In the genomic region with DNA sequence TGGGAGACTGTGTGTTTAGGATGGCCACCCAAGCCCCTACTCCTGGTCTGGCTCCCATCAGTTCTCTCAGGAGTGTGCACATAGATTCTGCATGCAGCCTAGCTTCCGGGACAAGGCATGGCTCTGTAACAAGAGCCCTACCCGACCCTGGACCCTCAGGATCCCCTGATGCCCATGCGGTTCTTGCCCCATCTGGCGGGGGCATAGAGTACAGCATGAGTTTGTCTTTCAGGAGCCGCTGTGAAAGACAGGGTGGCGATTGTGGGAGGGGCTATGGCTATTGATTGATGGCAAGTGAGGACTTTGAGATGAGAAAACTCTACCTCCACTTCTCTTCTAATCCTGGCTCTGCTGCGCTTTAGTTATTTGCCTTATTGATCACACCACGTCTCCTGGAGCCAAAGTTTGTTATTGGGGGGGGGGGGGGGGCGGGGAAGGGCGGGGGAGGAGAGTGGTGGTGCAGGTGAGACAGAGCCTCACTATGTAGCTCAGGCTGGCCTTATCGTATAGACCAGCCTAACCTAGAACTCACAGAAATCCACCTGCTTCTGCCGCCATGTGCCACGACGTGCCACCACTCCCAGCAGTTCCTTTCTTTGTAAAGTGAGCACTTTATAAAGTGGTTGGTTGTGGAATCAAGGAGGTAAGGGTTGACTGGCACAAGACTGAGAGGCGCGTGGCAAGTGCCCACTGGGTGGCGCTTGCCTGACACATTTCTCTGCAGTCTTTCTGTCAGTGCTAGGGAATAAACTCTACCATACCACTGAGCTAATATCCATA, we compare ENCODE assay signal across 7 mouse cellular contexts. TPM values are rescaled to one million over a fixed set of nuclear protein-coding genes. Genes with fewer than 3 reads are reported as not detected.
DNase-seq lines count a peak whose midpoint lies in the region; ATAC-seq lines count a peak whose summit lies in the region.

No protein-coding gene starts in this region.

- H3K27me3 ChIP-seq in intestine, embryonic 16.5 days (replicated peaks; ENCODE audit: control insufficient read depth, insufficient read depth, low read length) = no peaks in the 10 kb centered on the region

- 8% methylated on average over 17 of the region's 17 CpGs for WGBS in intestine, embryonic 16.5 days

- intact Hi-C loops in left cerebral cortex, postnatal 10 days (cut with DNase I) = loop anchor here (2.0 to 10.0 kb wide), 2 partner anchors 134 to 810 kb away; a partner anchor contains a TSS

- no peaks in the 10 kb centered on the region for H3K9me3 ChIP-seq in intestine, embryonic 16.5 days (ENCODE audit: control insufficient read depth, low read length)

- H3K27ac ChIP-seq in intestine, embryonic 16.5 days (ENCODE audit: low read length) = no peak overlapping the region

- H3K4me3 ChIP-seq in intestine, embryonic 16.5 days (ENCODE audit: low read length) = no peak overlapping the region

- no peaks in the 10 kb centered on the region for H3K4me1 ChIP-seq in intestine, embryonic 16.5 days (ENCODE audit: control insufficient read depth, insufficient read depth, low read length)

- no peak overlapping the region for H3K9ac ChIP-seq in intestine, embryonic 16.5 days (ENCODE audit: low read depth, low read length)

- DNase-seq in ZHBTc4 (ENCODE audit: low read depth, low spot score) = peak; percentile 96
- peak; percentile 62 for DNase-seq in cerebellum, adult 9-11 months
- peak; percentile 38 to 43 for DNase-seq in frontal cortex, postnatal 25 days (ENCODE audit: low spot score in 2 of 2)
- DNase-seq in left cerebral cortex, postnatal 10 days (ENCODE audit: extremely low spot score in 1 of 2, low spot score in 2 of 2) = peak; percentile 36 to 63
- peak; percentile 63 for DNase-seq in right cerebral cortex, postnatal 4 days

- H3K4me2 ChIP-seq in intestine, embryonic 16.5 days (ENCODE audit: low read depth, low read length) = peak overlapping the region; percentile 30; the same call in 1 of the 2 replicates

- 0 out of 2 replicates have a peak, but pooled peaks cover 2% of the 10 kb centered on the region for H3K36me3 ChIP-seq in intestine, embryonic 16.5 days (ENCODE audit: control insufficient read depth, insufficient read depth, low read length)

- peak; percentile 83 for ATAC-seq in intestine, embryonic 16.5 days
- peak; percentile 90 for ATAC-seq in megakaryocyte progenitor cell, adult 5-6 weeks (replicated peaks; ENCODE audit: poor library complexity)

RNA-seq across cellular contexts. Expression of a gene that starts 14.5 kb away (rescaled TPM):
- 220 and 233 TPM in 2 replicates for polyA plus RNA-seq in intestine, embryonic 16.5 days (2015; fragmentation: Nextera tagmentation; extraction: Ambion mirVana)
- 10 to 100 TPM; 81.9 to 83.8 TPM for total RNA-seq in left cerebral cortex, postnatal 10 days (2021)
- 100 and 109 TPM in 2 replicates for total RNA-seq in megakaryocyte progenitor cell, adult 5-6 weeks (2015)
- 41.2 and 49.0 TPM in 2 replicates for total RNA-seq in megakaryocyte progenitor cell, adult 5-6 weeks (2017)

RNA-seq across cellular contexts. Expression of a gene that starts 41.3 kb away (rescaled TPM):
- polyA plus RNA-seq in intestine, embryonic 16.5 days (2015; fragmentation: Nextera tagmentation; extraction: Ambion mirVana) = 153 and 162 TPM in 2 replicates
- total RNA-seq in left cerebral cortex, postnatal 10 days (2021) = 10 to 100 TPM; 37.3 to 39.5 TPM
- 56.3 and 61.9 TPM in 2 replicates for total RNA-seq in megakaryocyte progenitor cell, adult 5-6 weeks (2015)
- 57.5 and 63.4 TPM in 2 replicates for total RNA-seq in megakaryocyte progenitor cell, adult 5-6 weeks (2017)

Comparison
In these comparisons a context has a peak if more than half of its experiments do, and no peak if none do; other contexts are left out.
1. DNase-seq: peak in every context shown above with its lines; median percentile 96 in ZHBTc4; 63 in right cerebral cortex, postnatal 4 days; 62 in cerebellum, adult 9-11 months; 50 in left cerebral cortex, postnatal 10 days; 40 in frontal cortex, postnatal 25 days.